Mouse (Mus musculus) C2C12 (cell line): Measurements from ENCODE around the gene Nkpd1. TPM values are rescaled to one million over a fixed set of nuclear protein-coding genes. Genes with fewer than 3 reads are reported as not detected.

ENCODE experiments used
- H3K27me3 ChIP-seq: one replicate; pipeline ENCODE4 v1.6.1; 2011; ENCODE audit not compliant: control insufficient read depth, insufficient read depth, insufficient read length
- H3K36me3 ChIP-seq: one replicate; pipeline ENCODE4 v1.6.1; 2011; ENCODE audit not compliant: control insufficient read depth, insufficient read depth
- H3K4me3 ChIP-seq: one replicate; pipeline ENCODE4 v1.5.1; 2011; ENCODE audit warnings: mild to moderate bottlenecking, control low read depth; ENCODE audit not compliant: poor library complexity, insufficient read depth, severe bottlenecking
- H3K79me2 ChIP-seq: one replicate; pipeline ENCODE4 v1.6.1; 2011; ENCODE audit not compliant: control insufficient read depth, insufficient read depth
- H3K79me3 ChIP-seq: one replicate; pipeline ENCODE4 v1.6.1; 2011; ENCODE audit warnings: low read depth, control low read depth
- H3ac ChIP-seq: one replicate; pipeline ENCODE3; 2011; ENCODE audit warnings: low read depth; ENCODE audit not compliant: control insufficient read depth, insufficient read length
- CEBPB ChIP-seq: IDR thresholded peaks from one replicate; pipeline ENCODE4 v1.6.1; 2011; ENCODE audit warnings: low read depth, mild to moderate bottlenecking, control low read depth, moderate library complexity
- CTCF ChIP-seq: IDR thresholded peaks from one replicate; pipeline ENCODE4 v1.5.1; 2011; ENCODE audit not compliant: control insufficient read depth, insufficient read depth, insufficient read length
- FOSL1 ChIP-seq: IDR thresholded peaks from one replicate; pipeline ENCODE4 v1.8.0; 2011; ENCODE audit warnings: mild to moderate bottlenecking, low read length; ENCODE audit not compliant: poor library complexity, insufficient read depth, severe bottlenecking
- MAX ChIP-seq: IDR thresholded peaks from one replicate; pipeline ENCODE4 v1.6.1; 2011; ENCODE audit warnings: mild to moderate bottlenecking, control low read depth
- MYOD1 ChIP-seq: IDR thresholded peaks from one replicate; pipeline ENCODE4 v1.6.1; 2011; ENCODE audit warnings: low read depth; ENCODE audit not compliant: control insufficient read depth, insufficient read length
- MYOG ChIP-seq: IDR thresholded peaks from one replicate; pipeline ENCODE4 v1.6.1; 2011; ENCODE audit not compliant: control insufficient read depth, insufficient read length; ENCODE audit errors: extremely low read depth
- USF1 ChIP-seq: IDR thresholded peaks from one replicate; pipeline ENCODE4 v1.6.1; 2011; ENCODE audit warnings: low read depth, mild to moderate bottlenecking, control low read depth, moderate library complexity
- polyA plus RNA-seq: library from polyadenylated mRNA; unstranded; fragments of >200 nt; fragmentation: generic; extraction: Trizol; gene quantifications from one replicate; pipeline ENCODE4 v1.2.1, GENCODE M21; 2012; ENCODE audit warnings: missing spikeins

The Nkpd1 gene
- polyA plus RNA-seq, 1 experiment: 0.11 TPM

- H3K79me3 ChIP-seq: no peaks in the 10 kb centered on the region
- H3K4me3 ChIP-seq: no peak overlapping the region
- no peaks in the 10 kb centered on the region for H3K79me2 ChIP-seq
- TF ChIP-seq MAX: no peak
- TF ChIP-seq CTCF: no peak
- no peak for TF ChIP-seq FOSL1
- TF ChIP-seq USF1: no peak
- no peak for TF ChIP-seq CEBPB
- no peak for TF ChIP-seq MYOG
- TF ChIP-seq MYOD1: no peak
- H3ac ChIP-seq: no peak overlapping the region
- peaks cover 67% of the 10 kb centered on the region for H3K27me3 ChIP-seq
- H3K36me3 ChIP-seq: no peaks in the 10 kb centered on the region
These were observed 25.9 kb upstream of the Nkpd1 start for GRCm38 (mm10) chr7:19491731-19492130.

GRCm38 (mm10) chr7:19494751-19495474 is 22.7 kb upstream of the Nkpd1 start:
- Histone ChIP-seq H3K4me3 (no peak overlapping the region), H3ac (no peak overlapping the region)

GRCm38 (mm10) chr7:19495521-19496213 is 22.0 kb upstream of the Nkpd1 start:
- no peaks in the 10 kb centered on the region for H3K79me2 ChIP-seq
- TF ChIP-seq MYOD1: no peak
- no peak for TF ChIP-seq CEBPB
- TF ChIP-seq FOSL1: no peak
- no peak for TF ChIP-seq MYOG
- TF ChIP-seq USF1: no peak
- TF ChIP-seq MAX: no peak
- TF ChIP-seq CTCF: no peak
- H3K79me3 ChIP-seq: no peaks in the 10 kb centered on the region
- no peak overlapping the region for H3K4me3 ChIP-seq
- H3ac ChIP-seq: no peak overlapping the region
- no peaks in the 10 kb centered on the region for H3K36me3 ChIP-seq
- H3K27me3 ChIP-seq: peaks cover 44% of the 10 kb centered on the region

More at GRCm38 (mm10) chr7:19494751-19495474, 22.7 kb upstream of the Nkpd1 start:
- Histone ChIP-seq H3K36me3 (no peaks in the 10 kb centered on the region), H3K79me3 (no peaks in the 10 kb centered on the region), H3K79me2 (no peaks in the 10 kb centered on the region), H3K27me3 (peaks cover 45% of the 10 kb centered on the region)
- TF ChIP-seq FOSL1: no peak
- no peak for TF ChIP-seq MYOD1
- no peak for TF ChIP-seq USF1
- no peak for TF ChIP-seq CEBPB
- TF ChIP-seq MYOG: no peak
- TF ChIP-seq MAX: no peak
- TF ChIP-seq CTCF: no peak

GRCm38 (mm10) chr7:19496214-19496555 is 21.5 kb upstream of the Nkpd1 start:
- TF ChIP-seq MYOG (no peak), CEBPB (no peak), MYOD1 (no peak), FOSL1 (no peak), USF1 (no peak)
- H3K79me3 ChIP-seq: no peaks in the 10 kb centered on the region
- peaks cover 41% of the 10 kb centered on the region for H3K27me3 ChIP-seq

GRCm38 (mm10) chr7:19498326-19498725 is 19.3 kb upstream of the Nkpd1 start:
- TF ChIP-seq MAX: no peak
- TF ChIP-seq CTCF: no peak
- no peak for TF ChIP-seq MYOG
- no peak for TF ChIP-seq USF1
- no peak for TF ChIP-seq CEBPB
- TF ChIP-seq FOSL1: no peak
- no peak for TF ChIP-seq MYOD1
- peaks cover 25% of the 10 kb centered on the region for H3K27me3 ChIP-seq

More at GRCm38 (mm10) chr7:19496214-19496555, 21.5 kb upstream of the Nkpd1 start:
- no peak overlapping the region for H3ac ChIP-seq
- H3K79me2 ChIP-seq: no peaks in the 10 kb centered on the region
- no peaks in the 10 kb centered on the region for H3K36me3 ChIP-seq
- H3K4me3 ChIP-seq: no peak overlapping the region

More at GRCm38 (mm10) chr7:19498326-19498725, 19.3 kb upstream of the Nkpd1 start:
- Histone ChIP-seq H3K79me2 (no peaks in the 10 kb centered on the region), H3K36me3 (no peaks in the 10 kb centered on the region), H3K4me3 (no peak overlapping the region), H3ac (no peak overlapping the region), H3K79me3 (no peaks in the 10 kb centered on the region)
